Mouse (Mus musculus) embryonic facial prominence, embryonic 12.5 days (tissue): ENCODE measurements at regions not wholly inside any gene's neighbourhood (a gene's known extent, or its start where the extent isn't known, plus 50 kb on each side); places are given as distances from the start of the nearest gene placed in this dataset.

ENCODE experiments used
- ATAC-seq: fragments of 200-750 bp; cut with Nextera tagmentation; 2 replicates; pipeline ENCODE4 v1.8.0; 2017; ENCODE audit not compliant: insufficient number of reproducible peaks, insufficient read depth, low FRiP score, low TSS enrichment
- H3K27ac ChIP-seq: fragments of 300-500 bp; sonication (generic); 2 replicates; pipeline ENCODE4 v1.5.1; 2016; ENCODE audit warnings: mild to moderate bottlenecking
- H3K27me3 ChIP-seq: fragments of 300-500 bp; sonication (generic); 2 replicates; pipeline ENCODE4 v1.6.1; 2016; ENCODE audit warnings: mild to moderate bottlenecking, moderate library complexity
- H3K36me3 ChIP-seq: fragments of 300-500 bp; sonication (generic); 2 replicates; pipeline ENCODE4 v1.6.1; 2016; ENCODE audit warnings: mild to moderate bottlenecking
- H3K4me1 ChIP-seq: fragments of 300-500 bp; sonication (generic); 2 replicates; pipeline ENCODE4 v1.6.1; 2016
- H3K4me2 ChIP-seq: fragments of 300-500 bp; sonication (generic); replicated peaks from 2 replicates; pipeline ENCODE4 v1.6.1; 2016; ENCODE audit warnings: mild to moderate bottlenecking, moderate library complexity
- H3K4me3 ChIP-seq: fragments of 300-500 bp; sonication (generic); 2 replicates; pipeline ENCODE4 v1.5.1; 2016; ENCODE audit warnings: mild to moderate bottlenecking
- H3K9ac ChIP-seq: fragments of 300-500 bp; sonication (generic); 2 replicates; pipeline ENCODE4 v1.6.1; 2016; ENCODE audit warnings: mild to moderate bottlenecking, moderate library complexity
- H3K9me3 ChIP-seq: fragments of 300-500 bp; sonication (generic); 2 replicates; pipeline ENCODE4 v1.6.1; 2016; ENCODE audit warnings: mild to moderate bottlenecking, moderate library complexity
- WGBS: fragments of 180-500 bp; shearing (Covaris S2); methylation state at CpG from one replicate; pipeline ENCODE4 v1.1.7; 2016; 5-methylcytosine and 5-hydroxymethylcytosine counted together

DNA sequence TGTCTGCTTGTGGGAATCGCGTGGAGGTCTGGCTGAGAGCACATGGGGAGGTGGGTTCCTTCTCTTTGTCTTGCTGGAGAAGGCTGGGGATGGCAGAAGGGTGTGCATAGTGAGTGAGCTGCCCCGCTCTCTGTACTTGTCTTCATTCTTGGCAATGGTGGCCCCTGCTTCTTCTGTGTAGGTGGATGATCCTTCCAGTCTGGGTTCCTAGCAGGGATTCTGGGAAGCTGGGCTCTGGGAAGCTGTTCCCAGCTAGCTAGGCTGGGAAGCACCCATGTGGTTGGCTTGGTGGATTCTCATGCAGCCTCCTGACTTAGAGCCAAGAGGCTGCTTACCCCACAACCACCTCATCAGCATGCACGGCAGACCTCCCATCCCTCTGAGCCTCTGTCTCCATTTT lies 156.6 kb downstream of the 9530068E07Rik start:
- Histone ChIP-seq H3K36me3 (no peaks in the 10 kb centered on the region), H3K27me3 (no peaks in the 10 kb centered on the region), H3K27ac (no peak overlapping the region), H3K9ac (no peak overlapping the region), H3K4me3 (no peak overlapping the region), H3K4me1 (no peaks in the 10 kb centered on the region), H3K4me2 (no peak overlapping the region), H3K9me3 (no peaks in the 10 kb centered on the region)
- 82% methylated on average over 4 of the region's 4 CpGs for WGBS
- no peak for ATAC-seq

DNA sequence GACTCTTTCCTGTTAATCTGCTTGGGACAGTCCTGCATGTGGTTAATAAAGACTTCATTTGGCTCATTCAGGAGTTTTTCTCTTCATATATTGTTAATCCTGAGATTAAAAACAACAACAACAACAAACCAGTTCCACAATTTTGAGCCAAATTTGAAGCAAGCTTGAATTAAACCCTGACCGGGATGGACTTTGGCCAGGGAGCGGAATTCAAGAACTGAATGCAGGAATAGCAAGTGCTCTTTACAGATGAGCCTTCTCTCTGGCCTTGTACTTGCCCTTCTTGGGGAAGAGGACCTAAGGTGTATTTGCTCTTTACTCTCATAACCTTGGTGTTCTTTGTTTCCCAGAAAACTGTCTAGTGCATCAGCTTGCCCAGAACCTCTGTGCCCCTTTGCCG lies 161.6 kb downstream of the 9530068E07Rik start:
- Histone ChIP-seq H3K9me3 (no peaks in the 10 kb centered on the region), H3K4me2 (no peak overlapping the region), H3K27me3 (no peaks in the 10 kb centered on the region), H3K36me3 (no peaks in the 10 kb centered on the region), H3K9ac (no peak overlapping the region), H3K4me3 (no peak overlapping the region), H3K27ac (no peak overlapping the region), H3K4me1 (peaks cover 5% of the 10 kb centered on the region; the same call in 1 of the 2 replicates)
- ATAC-seq = no peak
- WGBS = 91% methylated on average over 3 of the region's 3 CpGs

DNA sequence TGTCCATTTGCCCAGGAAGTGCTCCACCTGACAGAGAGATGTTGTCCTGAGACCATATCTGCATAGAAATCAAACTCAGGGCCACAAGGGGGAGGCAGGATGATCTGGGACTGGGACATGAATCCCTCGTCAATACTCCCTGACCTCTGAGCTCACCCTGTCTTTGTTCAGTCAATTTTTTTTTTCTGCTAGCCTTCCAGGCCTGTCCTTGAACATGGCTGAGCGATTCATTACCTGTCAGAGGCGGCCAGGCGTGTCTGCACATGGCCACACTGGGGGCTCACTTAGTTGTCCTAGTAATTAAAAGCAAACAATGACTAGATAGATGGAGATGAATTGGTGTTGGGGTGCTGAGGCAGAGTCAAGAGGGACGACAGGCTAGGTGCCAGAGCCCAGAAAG lies 162.6 kb downstream of the 9530068E07Rik start:
- H3K36me3 ChIP-seq = no peaks in the 10 kb centered on the region
- H3K27ac ChIP-seq = no peak overlapping the region
- WGBS = 72% methylated on average over 5 of the region's 5 CpGs
- no peak overlapping the region for H3K4me3 ChIP-seq
- H3K4me1 ChIP-seq = peaks cover 5% of the 10 kb centered on the region; the same call in 1 of the 2 replicates
- no peaks in the 10 kb centered on the region for H3K27me3 ChIP-seq
- no peak overlapping the region for H3K4me2 ChIP-seq
- H3K9ac ChIP-seq = no peak overlapping the region
- ATAC-seq = no peak
- no peaks in the 10 kb centered on the region for H3K9me3 ChIP-seq

- ATAC-seq = peak; percentile 81
- no peak overlapping the region for H3K27ac ChIP-seq
- no peaks in the 10 kb centered on the region for H3K36me3 ChIP-seq
- WGBS = 42% methylated on average over 7 of the region's 7 CpGs
- no peak overlapping the region for H3K4me2 ChIP-seq
- H3K9me3 ChIP-seq = no peaks in the 10 kb centered on the region
- no peak overlapping the region for H3K9ac ChIP-seq
- no peak overlapping the region for H3K4me3 ChIP-seq
- no peaks in the 10 kb centered on the region for H3K27me3 ChIP-seq
- H3K4me1 ChIP-seq = peaks cover 14% of the 10 kb centered on the region
Measured at GRCm38 (mm10) chr11:52561281-52561680, 165.1 kb downstream of the 9530068E07Rik start.

GRCm38 (mm10) chr11:52565457-52565856 lies 169.2 kb downstream of the 9530068E07Rik start:
- Histone ChIP-seq H3K9ac (no peak overlapping the region), H3K4me1 (peaks cover 24% of the 10 kb centered on the region), H3K4me3 (no peak overlapping the region), H3K9me3 (no peaks in the 10 kb centered on the region), H3K4me2 (no peak overlapping the region), H3K36me3 (no peaks in the 10 kb centered on the region), H3K27me3 (no peaks in the 10 kb centered on the region), H3K27ac (0 out of 2 replicates have a peak overlapping the region, but pooled peaks have one; percentile 37)
- 0% methylated on average over 1 of the region's 1 CpGs for WGBS
- no peak for ATAC-seq

GRCm38 (mm10) chr11:52566026-52566425 lies 169.8 kb downstream of the 9530068E07Rik start:
- Histone ChIP-seq H3K4me2 (no peak overlapping the region), H3K9ac (no peak overlapping the region), H3K4me1 (peaks cover 26% of the 10 kb centered on the region), H3K27ac (peak overlapping the region; percentile 37; the same call in 1 of the 2 replicates), H3K36me3 (no peaks in the 10 kb centered on the region), H3K27me3 (no peaks in the 10 kb centered on the region), H3K9me3 (no peaks in the 10 kb centered on the region), H3K4me3 (no peak overlapping the region)
- ATAC-seq = no peak
- 73% methylated on average over 9 of the region's 9 CpGs for WGBS

- Histone ChIP-seq H3K27ac (no peak overlapping the region), H3K4me1 (peaks cover 24% of the 10 kb centered on the region), H3K9ac (no peak overlapping the region), H3K4me2 (no peak overlapping the region), H3K36me3 (no peaks in the 10 kb centered on the region), H3K27me3 (no peaks in the 10 kb centered on the region), H3K9me3 (no peaks in the 10 kb centered on the region), H3K4me3 (no peak overlapping the region)
- ATAC-seq = no peak
- WGBS = 57% methylated on average over 13 of the region's 13 CpGs
Measured at GRCm38 (mm10) chr11:52567945-52568687, 171.9 kb downstream of the 9530068E07Rik start.

DNA sequence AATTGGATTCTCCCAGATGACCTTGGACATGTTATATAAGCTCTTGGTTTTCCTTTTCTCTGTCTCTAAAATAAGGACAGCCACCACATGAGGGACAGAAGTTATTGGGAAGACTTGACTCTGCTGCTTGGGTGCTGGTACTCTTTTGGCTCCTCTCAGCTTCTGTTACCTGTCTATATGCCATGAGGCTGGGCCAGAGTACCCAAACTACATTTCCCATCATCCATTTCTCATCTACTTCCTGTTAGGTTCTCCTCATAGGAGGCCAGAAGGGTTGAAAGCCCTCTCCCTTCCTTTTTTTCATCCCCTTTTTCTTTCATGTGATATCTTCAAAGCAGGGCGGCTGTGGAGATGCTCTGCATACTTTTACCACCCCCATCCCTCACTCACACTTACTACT lies 172.6 kb downstream of the 9530068E07Rik start:
- 72% methylated on average over 1 of the region's 1 CpGs for whole genome bisulfite sequencing
- no peak overlapping the region for H3K4me3 ChIP-seq
- H3K4me2 ChIP-seq = no peak overlapping the region
- H3K9me3 ChIP-seq = no peaks in the 10 kb centered on the region
- H3K27ac ChIP-seq = no peak overlapping the region
- H3K27me3 ChIP-seq = no peaks in the 10 kb centered on the region
- H3K36me3 ChIP-seq = no peaks in the 10 kb centered on the region
- ATAC-seq = no peak
- no peak overlapping the region for H3K9ac ChIP-seq
- peaks cover 24% of the 10 kb centered on the region for H3K4me1 ChIP-seq

- H3K4me1 ChIP-seq = peaks cover 24% of the 10 kb centered on the region
- WGBS = 78% methylated on average over 10 of the region's 10 CpGs
- no peaks in the 10 kb centered on the region for H3K27me3 ChIP-seq
- no peaks in the 10 kb centered on the region for H3K9me3 ChIP-seq
- no peak for ATAC-seq
- H3K27ac ChIP-seq = no peak overlapping the region
- no peaks in the 10 kb centered on the region for H3K36me3 ChIP-seq
- H3K4me3 ChIP-seq = no peak overlapping the region
- H3K9ac ChIP-seq = no peak overlapping the region
- H3K4me2 ChIP-seq = no peak overlapping the region
Measured at GRCm38 (mm10) chr11:52569759-52570158, 173.5 kb downstream of the 9530068E07Rik start.

- H3K4me2 ChIP-seq = no peak overlapping the region
- H3K9ac ChIP-seq = no peak overlapping the region
- 0 out of 2 replicates have a peak, but pooled peaks cover 4% of the 10 kb centered on the region for H3K4me1 ChIP-seq
- no peak for ATAC-seq
- no peak overlapping the region for H3K4me3 ChIP-seq
- H3K27ac ChIP-seq = no peak overlapping the region
- WGBS = 50% methylated on average over 9 of the region's 9 CpGs
- H3K9me3 ChIP-seq = no peaks in the 10 kb centered on the region
- no peaks in the 10 kb centered on the region for H3K27me3 ChIP-seq
- no peaks in the 10 kb centered on the region for H3K36me3 ChIP-seq
Measured at GRCm38 (mm10) chr11:52578471-52578870, 182.2 kb downstream of the 9530068E07Rik start.

DNA sequence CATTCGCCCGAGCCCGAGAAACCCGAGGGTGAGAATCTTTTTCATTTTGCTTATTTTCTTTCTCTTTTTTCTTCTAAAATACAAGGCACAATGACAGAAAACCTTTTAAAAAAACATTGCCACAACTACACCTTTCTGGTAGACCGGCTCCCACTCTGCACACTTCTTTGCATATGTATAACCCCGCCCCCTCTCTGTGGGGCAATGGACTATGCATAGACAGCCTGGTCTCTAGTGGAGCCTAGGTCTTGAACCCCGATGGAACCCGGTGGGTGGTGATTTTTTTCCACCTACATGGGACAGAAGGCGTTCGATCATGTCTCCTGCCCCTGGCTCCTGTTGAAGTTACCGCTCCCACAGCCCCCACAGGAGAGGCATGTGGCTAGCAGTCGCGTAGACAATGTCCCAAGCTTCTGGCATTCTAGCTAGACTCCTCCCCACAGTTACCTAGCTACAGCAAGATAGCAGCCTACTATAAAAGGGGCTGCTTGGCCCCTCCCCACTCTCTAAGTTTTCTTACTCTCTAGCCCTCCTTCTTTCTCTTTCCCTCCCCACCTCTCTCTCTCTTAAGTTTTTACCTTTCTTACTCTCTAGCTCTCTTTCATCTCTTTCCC lies 183.6 kb downstream of the 9530068E07Rik start:
- Histone ChIP-seq H3K9ac (no peak overlapping the region), H3K36me3 (no peaks in the 10 kb centered on the region), H3K27ac (no peak overlapping the region), H3K9me3 (no peaks in the 10 kb centered on the region), H3K4me1 (0 out of 2 replicates have a peak, but pooled peaks cover 4% of the 10 kb centered on the region), H3K4me3 (no peak overlapping the region), H3K4me2 (no peak overlapping the region), H3K27me3 (no peaks in the 10 kb centered on the region)
- ATAC-seq = no peak
- 85% methylated on average over 13 of the region's 13 CpGs for WGBS

DNA sequence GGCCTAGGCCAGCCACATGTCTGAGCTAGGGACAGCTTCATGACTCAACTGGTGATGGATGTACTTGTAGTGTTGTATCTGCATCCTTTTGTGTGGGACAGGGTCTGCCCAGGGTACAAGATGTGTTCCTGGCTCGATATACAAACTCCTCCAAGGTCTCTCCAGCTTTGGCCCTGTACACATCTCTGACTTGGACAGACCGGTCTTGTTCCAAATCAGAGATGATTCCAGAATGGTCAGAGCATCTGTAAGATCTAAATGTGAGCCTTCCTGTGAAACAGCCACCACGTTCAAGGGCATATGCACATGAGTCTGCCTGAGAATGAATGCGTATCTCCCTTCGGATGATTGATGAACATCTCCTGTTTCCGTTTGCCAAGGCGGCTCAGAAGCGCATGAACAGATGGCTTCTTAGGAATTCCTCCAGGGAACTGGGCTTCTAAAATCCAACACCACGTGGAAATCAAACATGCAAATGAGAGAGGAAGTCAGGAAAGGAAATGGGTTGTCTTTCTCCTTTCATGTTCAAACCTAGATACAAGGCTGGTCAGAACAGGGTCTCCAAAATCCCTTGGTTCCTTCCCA lies 172.7 kb upstream of the Fstl4 start:
- Histone ChIP-seq H3K9ac (no peak overlapping the region), H3K36me3 (no peaks in the 10 kb centered on the region), H3K27me3 (peaks cover 4% of the 10 kb centered on the region; the same call in 1 of the 2 replicates), H3K4me1 (no peaks in the 10 kb centered on the region), H3K4me2 (no peak overlapping the region), H3K4me3 (no peak overlapping the region), H3K27ac (no peak overlapping the region), H3K9me3 (no peaks in the 10 kb centered on the region)
- no peak for ATAC-seq
- WGBS = 77% methylated on average over 9 of the region's 9 CpGs
